Mouse (Mus musculus): Measurements from ENCODE around the gene Tiprl. TPM values are rescaled to one million over a fixed set of nuclear protein-coding genes. Genes with fewer than 3 reads are reported as not detected.
A peak's percentile ranks its signal among the peaks of the same experiment; 100 is the strongest.

Tiprl gene
- polyA plus RNA-seq, 1 experiment from 2014 or later: 154 TPM

DNA sequence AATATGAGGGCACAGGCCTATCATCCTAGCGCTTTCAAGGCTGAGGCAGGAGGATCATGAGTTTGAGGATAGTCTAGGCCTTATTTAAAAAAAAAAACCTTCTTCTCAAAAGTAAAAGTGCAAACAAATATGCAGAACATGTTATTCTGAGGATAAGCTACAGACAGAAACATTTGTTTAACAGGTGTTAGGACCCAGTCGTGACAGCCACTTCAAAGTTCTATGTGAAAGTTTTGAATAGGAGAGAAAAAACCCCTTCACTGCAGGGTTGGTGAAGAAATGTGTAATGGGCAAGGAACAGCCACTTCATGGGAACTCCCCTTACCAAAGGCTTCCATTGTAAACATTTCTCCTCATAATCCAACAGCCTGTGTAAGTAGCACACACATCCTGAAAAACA lies 13.8 kb upstream of the Tiprl start:
- Histone ChIP-seq H3K27ac (ENCODE audit: low read depth, low read length) (no peak overlapping the region), H3K9ac (ENCODE audit: low read length) (no peak overlapping the region), H3K4me3 (ENCODE audit: low read depth, low read length) (no peak overlapping the region), H3K27me3 (replicated peaks; ENCODE audit: control insufficient read depth, insufficient read depth, low read length) (no peaks in the 10 kb centered on the region), H3K4me1 (ENCODE audit: control insufficient read depth, insufficient read depth, low read length) (no peaks in the 10 kb centered on the region), H3K36me3 (ENCODE audit: control insufficient read depth, insufficient read depth, low read length) (no peaks in the 10 kb centered on the region), H3K9me3 (replicated peaks; ENCODE audit: control insufficient read depth, low read length) (no peaks in the 10 kb centered on the region), H3K4me2 (ENCODE audit: low read length) (no peak overlapping the region)
- ATAC-seq: no peak
- no peak for DNase-seq (ENCODE audit: low spot score)
- 87% methylated on average over 2 of the region's 2 CpGs for WGBS

DNA sequence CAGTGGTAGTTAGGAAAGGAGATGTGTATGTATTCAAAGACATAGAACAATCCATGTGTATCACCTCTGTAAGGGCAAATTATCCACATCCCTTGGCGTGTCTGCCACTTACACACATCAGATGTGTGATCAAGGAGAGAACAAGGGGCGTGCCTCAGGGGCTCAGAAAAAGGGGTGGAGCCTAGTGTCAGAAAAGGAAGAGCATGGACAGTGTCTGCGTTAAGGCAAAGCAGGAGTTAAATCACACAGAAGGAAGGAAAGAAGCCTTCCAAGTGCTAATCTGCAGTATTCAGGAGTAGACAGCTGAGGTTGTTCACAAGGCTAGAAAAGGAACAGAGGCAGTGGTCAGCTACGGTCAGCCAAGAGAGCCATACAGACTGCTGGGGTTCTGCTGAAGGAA lies 12.0 kb upstream of the Tiprl start:
- Histone ChIP-seq H3K27ac (ENCODE audit: low read depth, low read length) (no peak overlapping the region), H3K4me3 (ENCODE audit: low read depth, low read length) (no peak overlapping the region), H3K9me3 (replicated peaks; ENCODE audit: control insufficient read depth, low read length) (no peaks in the 10 kb centered on the region), H3K36me3 (ENCODE audit: control insufficient read depth, insufficient read depth, low read length) (no peaks in the 10 kb centered on the region), H3K27me3 (replicated peaks; ENCODE audit: control insufficient read depth, insufficient read depth, low read length) (no peaks in the 10 kb centered on the region), H3K4me1 (ENCODE audit: control insufficient read depth, insufficient read depth, low read length) (no peaks in the 10 kb centered on the region), H3K9ac (ENCODE audit: low read length) (no peak overlapping the region), H3K4me2 (ENCODE audit: low read length) (no peak overlapping the region)
- no peak for ATAC-seq
- DNase-seq (ENCODE audit: low spot score): no peak
- 58% methylated on average over 4 of the region's 4 CpGs for WGBS

DNA sequence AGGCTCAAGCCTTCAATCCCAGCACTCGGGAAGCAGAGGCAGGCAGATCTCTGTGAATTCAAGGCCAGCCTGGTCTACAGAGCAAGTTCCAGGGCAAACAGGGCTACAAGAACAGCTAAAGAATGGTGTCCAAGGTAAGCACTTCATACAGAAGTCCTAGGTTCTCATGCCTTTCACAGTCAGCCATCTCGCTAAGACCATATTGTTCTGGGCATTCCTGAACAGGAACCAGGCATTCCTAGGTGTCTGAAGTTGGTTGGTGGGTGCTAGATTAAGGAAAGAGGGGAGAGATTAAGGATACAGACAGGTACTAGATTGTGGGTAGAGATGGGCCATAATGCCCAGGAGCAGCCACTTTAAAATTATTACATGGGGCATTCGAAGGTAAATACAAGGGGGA lies 11.0 kb upstream of the Tiprl start:
- Histone ChIP-seq H3K4me1 (ENCODE audit: control insufficient read depth, insufficient read depth, low read length) (no peaks in the 10 kb centered on the region), H3K27me3 (replicated peaks; ENCODE audit: control insufficient read depth, insufficient read depth, low read length) (no peaks in the 10 kb centered on the region), H3K27ac (ENCODE audit: low read depth, low read length) (no peak overlapping the region), H3K4me3 (ENCODE audit: low read depth, low read length) (no peak overlapping the region), H3K4me2 (ENCODE audit: low read length) (no peak overlapping the region), H3K9me3 (replicated peaks; ENCODE audit: control insufficient read depth, low read length) (no peaks in the 10 kb centered on the region), H3K9ac (ENCODE audit: low read length) (no peak overlapping the region), H3K36me3 (ENCODE audit: control insufficient read depth, insufficient read depth, low read length) (no peaks in the 10 kb centered on the region)
- DNase-seq (ENCODE audit: low spot score) (no peak), ATAC-seq (no peak)
- WGBS: 91% methylated on average over 3 of the region's 3 CpGs

DNA sequence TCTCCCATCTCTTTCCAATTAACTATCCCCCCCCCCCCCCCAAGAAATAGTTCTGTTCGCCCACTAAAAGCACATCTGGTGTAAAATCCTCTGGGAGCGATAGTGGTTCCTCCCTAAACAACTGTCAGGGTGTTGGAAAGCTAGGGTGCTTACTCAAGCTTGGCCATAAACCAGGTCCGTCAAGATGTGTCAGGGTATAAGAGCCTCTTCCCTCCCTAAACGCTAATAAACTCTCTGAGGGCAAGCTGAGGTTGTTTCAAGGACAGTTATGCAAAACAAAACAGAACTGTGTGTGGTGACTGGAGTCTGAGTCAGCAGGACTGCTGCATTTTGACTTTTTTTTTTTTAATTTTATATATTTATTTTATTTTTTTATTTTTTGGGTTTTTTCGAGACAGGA lies 10.3 kb upstream of the Tiprl start:
- 82% methylated on average over 5 of the region's 5 CpGs for WGBS
- no peaks in the 10 kb centered on the region for H3K9me3 ChIP-seq (replicated peaks; ENCODE audit: control insufficient read depth, low read length)
- no peaks in the 10 kb centered on the region for H3K4me1 ChIP-seq (ENCODE audit: control insufficient read depth, insufficient read depth, low read length)
- no peaks in the 10 kb centered on the region for H3K27me3 ChIP-seq (replicated peaks; ENCODE audit: control insufficient read depth, insufficient read depth, low read length)
- no peaks in the 10 kb centered on the region for H3K36me3 ChIP-seq (ENCODE audit: control insufficient read depth, insufficient read depth, low read length)
- DNase-seq (ENCODE audit: low spot score) (no peak), ATAC-seq (no peak)
- no peak overlapping the region for H3K9ac ChIP-seq (ENCODE audit: low read length)
- no peak overlapping the region for H3K27ac ChIP-seq (ENCODE audit: low read depth, low read length)
- no peak overlapping the region for H3K4me3 ChIP-seq (ENCODE audit: low read depth, low read length)
- no peak overlapping the region for H3K4me2 ChIP-seq (ENCODE audit: low read length)

DNA sequence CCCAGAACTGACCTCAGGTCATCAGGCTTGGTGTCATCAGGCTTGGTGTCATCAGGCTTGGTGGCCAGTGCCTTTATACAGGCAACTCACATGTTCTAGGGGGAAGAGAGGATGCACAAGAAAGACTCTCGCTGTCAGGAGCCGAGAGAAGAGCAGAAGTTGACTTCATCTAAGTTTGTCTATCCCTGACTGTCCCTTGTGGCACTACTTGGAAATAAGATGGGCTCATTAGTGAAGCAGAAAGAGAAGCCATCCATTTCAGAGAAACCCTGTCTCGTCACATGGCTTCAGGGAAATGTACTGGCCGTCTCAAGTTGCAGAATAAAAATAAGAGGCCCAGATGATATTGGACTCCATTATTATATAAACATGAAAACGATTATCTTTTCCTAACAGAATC lies 9.8 kb upstream of the Tiprl start:
- H3K4me3 ChIP-seq (ENCODE audit: low read depth, low read length): no peak overlapping the region
- DNase-seq (ENCODE audit: low spot score) (no peak), ATAC-seq (no peak)
- no peaks in the 10 kb centered on the region for H3K4me1 ChIP-seq (ENCODE audit: control insufficient read depth, insufficient read depth, low read length)
- H3K27me3 ChIP-seq (replicated peaks; ENCODE audit: control insufficient read depth, insufficient read depth, low read length): no peaks in the 10 kb centered on the region
- H3K9ac ChIP-seq (ENCODE audit: low read length): no peak overlapping the region
- no peak overlapping the region for H3K27ac ChIP-seq (ENCODE audit: low read depth, low read length)
- WGBS: 86% methylated on average over 5 of the region's 5 CpGs
- H3K9me3 ChIP-seq (replicated peaks; ENCODE audit: control insufficient read depth, low read length): no peaks in the 10 kb centered on the region
- no peak overlapping the region for H3K4me2 ChIP-seq (ENCODE audit: low read length)
- H3K36me3 ChIP-seq (ENCODE audit: control insufficient read depth, insufficient read depth, low read length): no peaks in the 10 kb centered on the region

DNA sequence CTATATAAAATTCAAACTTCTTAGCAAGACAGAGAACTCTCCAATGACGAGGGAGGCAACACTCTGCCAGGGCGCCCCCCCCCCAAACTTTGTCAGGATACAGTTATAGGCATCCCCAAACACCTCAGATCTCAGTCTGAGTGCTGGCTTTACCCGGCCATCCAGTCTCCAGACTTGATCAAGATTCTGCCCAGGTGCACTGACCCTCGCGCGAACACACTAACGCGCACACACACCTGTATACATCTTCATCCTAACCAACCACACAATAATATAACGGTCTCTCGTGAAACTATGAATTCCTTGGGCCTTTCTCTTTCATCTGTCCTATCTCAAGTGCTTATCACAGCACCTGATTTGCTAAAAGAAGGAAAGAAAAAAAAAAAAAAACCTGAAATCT lies 950 bp downstream of the Tiprl start:
- 16% methylated on average over 10 of the region's 10 CpGs for WGBS

DNA sequence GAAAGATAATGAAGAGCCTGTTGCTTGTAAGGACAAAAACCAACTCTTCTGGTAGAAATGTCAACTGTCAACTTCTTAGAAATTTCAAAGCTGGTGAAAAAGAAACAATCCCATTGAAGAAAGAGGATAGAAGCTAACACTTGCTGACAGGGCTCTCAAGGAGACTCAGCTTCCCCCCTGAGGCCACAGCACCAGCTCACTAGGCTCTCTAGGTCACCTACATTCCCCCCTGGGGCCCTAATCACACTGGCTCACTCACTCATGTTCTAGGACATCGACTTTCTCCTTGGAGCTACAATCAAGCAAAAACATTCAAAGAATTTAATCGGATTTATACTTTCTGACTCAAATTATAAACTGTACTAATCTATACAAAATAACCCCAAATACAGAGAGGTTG lies 3.0 kb downstream of the Tiprl start:
- Histone ChIP-seq H3K4me2 (ENCODE audit: low read length) (no peak overlapping the region), H3K4me3 (ENCODE audit: low read depth, low read length) (no peak overlapping the region), H3K36me3 (ENCODE audit: control insufficient read depth, insufficient read depth, low read length) (no peaks in the 10 kb centered on the region), H3K27me3 (replicated peaks; ENCODE audit: control insufficient read depth, insufficient read depth, low read length) (no peaks in the 10 kb centered on the region), H3K4me1 (ENCODE audit: control insufficient read depth, insufficient read depth, low read length) (peaks cover 14% of the 10 kb centered on the region), H3K27ac (ENCODE audit: low read depth, low read length) (no peak overlapping the region), H3K9ac (ENCODE audit: low read length) (no peak overlapping the region), H3K9me3 (replicated peaks; ENCODE audit: control insufficient read depth, low read length) (no peaks in the 10 kb centered on the region)
- ATAC-seq (no peak), DNase-seq (ENCODE audit: low spot score) (no peak)
- WGBS: 85% methylated on average over 2 of the region's 2 CpGs

More for the DNA sequence above, 950 bp downstream of the Tiprl start:
- ATAC-seq: no peak
- Histone ChIP-seq H3K36me3 (ENCODE audit: control insufficient read depth, insufficient read depth, low read length) (no peaks in the 10 kb centered on the region), H3K9ac (ENCODE audit: low read length) (peak overlapping the region; percentile 92), H3K4me1 (ENCODE audit: control insufficient read depth, insufficient read depth, low read length) (peaks cover 14% of the 10 kb centered on the region), H3K27me3 (replicated peaks; ENCODE audit: control insufficient read depth, insufficient read depth, low read length) (no peaks in the 10 kb centered on the region), H3K27ac (ENCODE audit: low read depth, low read length) (no peak overlapping the region), H3K4me3 (ENCODE audit: low read depth, low read length) (peak overlapping the region; percentile 90), H3K4me2 (ENCODE audit: low read length) (peak overlapping the region; percentile 60), H3K9me3 (replicated peaks; ENCODE audit: control insufficient read depth, low read length) (no peaks in the 10 kb centered on the region)
- no peak for DNase-seq (ENCODE audit: low spot score)

DNA sequence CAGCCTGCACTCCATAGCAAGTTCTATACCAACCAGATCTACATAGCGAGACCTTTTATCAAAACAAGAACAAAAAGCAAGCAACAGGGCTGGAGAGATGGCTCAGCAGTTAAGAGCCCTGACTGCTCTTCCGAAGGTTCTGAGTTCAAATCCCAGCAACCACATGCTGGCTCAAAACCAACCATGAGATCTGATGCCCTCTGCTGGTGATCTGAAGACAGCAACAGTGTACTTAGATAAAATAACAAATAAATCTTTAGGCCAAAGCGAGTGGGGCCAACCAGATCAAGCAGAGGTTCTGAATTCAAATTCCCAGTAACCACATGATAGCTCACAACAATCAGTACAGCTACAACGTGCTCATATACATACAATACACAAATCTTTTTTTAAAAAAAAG lies 6.1 kb downstream of the Tiprl start:
- H3K4me1 ChIP-seq (ENCODE audit: control insufficient read depth, insufficient read depth, low read length): peaks cover 6% of the 10 kb centered on the region
- no peaks in the 10 kb centered on the region for H3K27me3 ChIP-seq (replicated peaks; ENCODE audit: control insufficient read depth, insufficient read depth, low read length)
- peaks cover 9% of the 10 kb centered on the region for H3K36me3 ChIP-seq (ENCODE audit: control insufficient read depth, insufficient read depth, low read length)
- H3K9ac ChIP-seq (ENCODE audit: low read length): no peak overlapping the region
- H3K4me3 ChIP-seq (ENCODE audit: low read depth, low read length): no peak overlapping the region
- no peak overlapping the region for H3K4me2 ChIP-seq (ENCODE audit: low read length)
- no peaks in the 10 kb centered on the region for H3K9me3 ChIP-seq (replicated peaks; ENCODE audit: control insufficient read depth, low read length)
- no peak for DNase-seq (ENCODE audit: low spot score)
- 95% methylated on average over 4 of the region's 4 CpGs for WGBS
- no peak overlapping the region for H3K27ac ChIP-seq (ENCODE audit: low read depth, low read length)
- ATAC-seq: no peak

DNA sequence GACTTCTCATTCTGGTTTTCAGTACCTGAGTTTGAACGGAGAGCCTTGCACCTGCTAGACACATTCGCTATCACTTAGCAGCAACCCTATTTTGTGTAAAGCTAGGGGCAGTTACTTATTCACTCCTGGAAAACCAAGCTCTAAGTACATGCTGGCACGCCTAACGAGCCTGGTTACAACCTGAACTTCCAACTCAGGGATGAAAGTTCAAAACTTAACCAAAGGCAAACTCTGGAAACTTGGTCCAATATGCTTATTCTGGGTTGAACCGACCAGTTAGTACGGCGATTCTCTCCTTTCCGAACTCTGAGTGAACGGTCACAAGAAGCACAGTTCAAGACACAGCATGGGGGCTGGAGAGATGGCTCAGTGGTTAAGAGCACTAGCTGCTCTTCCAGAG lies 7.2 kb downstream of the Tiprl start:
- 89% methylated on average over 9 of the region's 9 CpGs for WGBS
- Histone ChIP-seq H3K36me3 (ENCODE audit: control insufficient read depth, insufficient read depth, low read length) (peaks cover 19% of the 10 kb centered on the region), H3K27ac (ENCODE audit: low read depth, low read length) (no peak overlapping the region), H3K4me3 (ENCODE audit: low read depth, low read length) (no peak overlapping the region), H3K27me3 (replicated peaks; ENCODE audit: control insufficient read depth, insufficient read depth, low read length) (no peaks in the 10 kb centered on the region), H3K9me3 (replicated peaks; ENCODE audit: control insufficient read depth, low read length) (no peaks in the 10 kb centered on the region), H3K9ac (ENCODE audit: low read length) (no peak overlapping the region), H3K4me1 (ENCODE audit: control insufficient read depth, insufficient read depth, low read length) (no peaks in the 10 kb centered on the region), H3K4me2 (ENCODE audit: low read length) (no peak overlapping the region)
- no peak for DNase-seq (ENCODE audit: low spot score)
- no peak for ATAC-seq

All from forebrain, embryonic 14.5 days (tissue).